Mouse (Mus musculus) urinary bladder, postnatal 10 days (tissue): ENCODE measurements around the gene Cox4i2.
A peak's percentile ranks its signal among the peaks of the same experiment; 100 is the strongest.

Experiments
- DNase-seq: peaks from one replicate; pipeline ENCODE4 v3.0.0; 2022; ENCODE audit warnings: low spot score

Gene Cox4i2

DNA sequence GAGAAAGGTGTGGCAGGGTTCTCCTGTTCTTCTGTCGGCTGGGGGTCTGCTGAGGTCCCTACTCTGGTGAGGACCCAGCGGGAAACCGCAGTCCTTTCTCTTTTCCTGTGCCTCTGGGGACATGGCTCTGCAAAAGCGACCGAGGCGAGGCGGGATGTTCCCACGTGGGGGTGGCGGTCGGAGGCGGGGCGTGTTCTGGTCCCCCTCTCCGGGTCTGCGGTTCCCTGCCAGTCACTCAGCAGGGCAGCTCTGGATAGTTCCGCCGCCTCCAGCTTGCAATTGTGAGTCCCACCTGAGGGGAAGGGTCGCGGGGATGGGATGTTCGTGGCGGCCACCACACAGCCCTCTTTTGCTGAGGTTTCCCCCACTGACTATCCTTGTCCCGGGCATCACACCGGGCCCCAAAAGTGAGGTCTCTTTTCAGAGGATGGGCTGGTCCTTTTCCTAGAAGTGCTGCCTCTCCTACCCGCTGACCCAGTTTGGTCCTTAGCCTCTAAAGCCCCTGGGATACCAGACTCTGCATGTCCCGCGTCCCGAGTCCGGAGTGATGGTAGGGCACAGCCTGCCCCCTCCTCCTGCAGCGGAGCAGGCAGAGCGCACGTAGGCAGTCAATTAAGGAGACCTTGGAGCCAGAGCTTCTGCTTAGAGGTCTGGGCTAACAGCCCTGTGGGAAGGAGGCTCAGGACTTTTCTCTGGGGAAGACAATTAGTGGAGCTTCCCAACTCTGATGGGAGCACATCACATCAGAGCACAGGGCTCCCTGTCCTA, at the start of gene Cox4i2:
TSS of gene Cox4i2 (plus strand) at position 230 of the 768 bp plus-strand sequence.
- DNase-seq, result no peak

GRCm38 (mm10) chr2:152704256-152704605, 49.7 kb upstream of the Cox4i2 start:
- DNase-seq, result no peak

- no peak for DNase-seq
Observed at GRCm38 (mm10) chr2:152704811-152705370, 49.1 kb upstream of the Cox4i2 start.

- DNase-seq, result no peak
Observed at GRCm38 (mm10) chr2:152705993-152706571, 47.9 kb upstream of the Cox4i2 start.

- no peak for DNase-seq
Observed at GRCm38 (mm10) chr2:152707186-152707585, 46.8 kb upstream of the Cox4i2 start.

GRCm38 (mm10) chr2:152707627-152708026, 46.3 kb upstream of the Cox4i2 start:
- DNase-seq, result peak; percentile 84

DNA sequence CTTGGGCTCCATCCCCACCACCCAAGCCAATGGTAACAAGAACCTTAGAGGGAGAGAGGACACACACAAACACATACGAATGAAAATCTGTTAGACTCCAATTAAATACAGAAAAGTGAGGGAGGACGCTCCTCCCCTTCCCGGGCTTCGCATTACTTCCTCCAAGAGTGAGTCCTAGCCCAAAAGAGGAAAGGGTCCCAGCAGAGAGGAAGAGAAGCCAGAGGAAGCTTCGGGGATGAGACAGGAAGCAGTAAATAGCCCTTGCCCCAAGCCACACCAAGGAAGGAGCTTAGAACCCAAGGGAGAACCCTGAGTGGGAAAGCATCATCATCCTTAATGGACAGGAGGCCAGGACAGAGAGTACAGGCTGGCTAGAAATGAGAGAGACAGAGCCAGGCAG, 44.9 kb upstream of the Cox4i2 start:
- DNase-seq, result no peak

DNA sequence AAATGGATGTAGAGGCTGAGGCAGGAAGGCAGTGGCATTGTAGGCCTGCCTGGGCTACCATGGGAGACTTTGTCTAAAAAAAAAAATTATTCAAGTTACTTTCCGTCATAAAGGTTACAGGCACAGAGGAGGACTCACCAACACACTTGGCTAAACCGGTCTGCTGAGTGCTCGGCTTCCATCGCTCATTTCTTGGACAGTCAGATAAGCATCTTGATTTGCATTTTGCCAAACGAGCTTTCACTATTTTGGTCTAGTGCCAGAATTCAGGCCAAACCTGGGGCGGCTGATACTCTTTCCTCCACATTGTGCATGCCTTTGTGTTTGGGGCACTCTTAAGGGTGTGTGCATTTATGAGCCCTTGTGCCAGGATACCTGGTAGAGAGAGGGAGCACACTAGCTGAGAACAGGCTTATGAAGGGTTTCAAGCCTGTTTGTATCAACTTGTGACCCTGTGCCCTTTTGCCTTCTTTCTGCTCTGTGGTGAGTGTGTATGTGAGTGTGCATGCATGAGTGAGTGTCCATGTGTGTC, 37.7 kb upstream of the Cox4i2 start:
- no peak for DNase-seq

DNA sequence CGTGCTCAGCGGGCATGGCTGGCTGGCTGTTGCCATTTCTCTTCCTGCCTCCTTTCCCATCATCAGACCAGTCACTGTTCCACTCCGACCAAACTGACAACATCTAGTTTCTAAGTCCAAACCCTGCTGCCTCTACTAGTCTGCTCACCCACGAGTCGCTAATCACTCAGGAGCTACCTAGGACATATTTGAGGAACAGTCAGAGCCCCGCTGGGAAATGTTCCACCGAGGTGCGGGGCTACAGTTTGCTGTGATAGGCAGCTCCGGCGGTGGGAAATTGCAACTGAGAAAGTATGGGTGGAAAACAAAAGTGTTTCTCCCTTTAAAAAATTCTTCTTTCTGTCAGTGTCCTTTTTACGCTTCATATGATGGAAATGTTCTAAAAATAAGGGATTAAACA, 36.3 kb upstream of the Cox4i2 start:
- no peak for DNase-seq

DNA sequence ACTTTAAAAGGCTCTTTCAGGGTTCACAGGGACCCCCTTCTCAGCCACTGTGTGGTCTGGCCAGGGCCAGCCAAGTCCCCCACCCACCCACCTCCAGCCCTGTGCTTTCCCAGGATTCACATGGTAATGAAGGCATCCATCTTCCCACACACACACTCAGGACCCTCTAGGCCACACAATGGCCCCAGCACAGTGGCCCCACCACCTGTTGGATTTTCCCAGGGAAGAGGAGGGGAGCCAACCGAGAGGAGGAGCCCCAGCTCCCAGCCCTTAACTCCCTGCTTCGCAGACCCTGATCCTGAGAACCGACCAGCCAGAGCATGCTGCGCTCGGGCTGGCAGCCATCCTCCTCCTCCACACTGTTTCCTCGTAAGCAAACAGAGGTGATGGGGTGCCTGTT, 35.9 kb upstream of the Cox4i2 start:
- no peak for DNase-seq

- no peak for DNase-seq
Observed at GRCm38 (mm10) chr2:152723651-152724331, 30.2 kb upstream of the Cox4i2 start.

DNA sequence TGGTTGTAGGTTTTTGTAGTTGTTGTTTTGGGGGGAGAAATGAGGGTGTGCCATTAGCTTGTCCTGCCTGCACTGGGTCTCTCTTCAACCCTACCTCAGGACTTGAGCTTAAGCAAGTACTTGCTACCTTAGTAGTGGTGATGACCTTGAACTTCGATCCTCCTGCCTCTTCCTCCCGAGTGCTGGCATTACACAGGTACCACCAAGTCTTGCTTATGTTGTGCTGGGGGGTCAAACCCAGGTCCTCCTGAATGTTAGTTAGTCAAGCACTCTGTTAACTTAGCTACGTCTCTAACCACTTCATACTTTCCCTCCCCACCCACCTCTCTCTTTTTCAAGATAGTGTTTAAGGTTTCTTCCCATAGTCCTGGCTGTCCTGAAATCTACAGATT, 29.6 kb upstream of the Cox4i2 start:
- no peak for DNase-seq

GRCm38 (mm10) chr2:152725178-152725750, 28.7 kb upstream of the Cox4i2 start:
- DNase-seq, result no peak

DNA sequence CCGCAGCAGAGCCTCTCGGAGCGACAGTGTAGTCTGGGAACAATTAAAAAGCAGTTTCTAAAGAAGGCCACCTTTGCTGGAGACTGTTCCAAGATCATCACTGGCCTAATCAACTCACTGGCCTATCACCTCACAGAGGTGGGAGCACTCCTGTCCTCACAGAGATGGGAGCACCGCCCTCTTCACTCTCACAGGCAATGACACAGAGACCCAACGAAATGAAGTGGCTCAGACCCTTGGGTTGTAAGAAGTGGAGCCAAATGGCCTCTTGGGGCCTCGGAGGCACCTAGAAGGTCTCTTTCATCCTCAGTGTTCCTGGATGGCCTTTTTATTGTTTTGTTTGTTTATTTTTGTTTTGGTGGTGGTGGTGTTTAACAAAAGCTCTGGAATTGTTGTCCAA, 27.8 kb upstream of the Cox4i2 start:
- no peak for DNase-seq

DNA sequence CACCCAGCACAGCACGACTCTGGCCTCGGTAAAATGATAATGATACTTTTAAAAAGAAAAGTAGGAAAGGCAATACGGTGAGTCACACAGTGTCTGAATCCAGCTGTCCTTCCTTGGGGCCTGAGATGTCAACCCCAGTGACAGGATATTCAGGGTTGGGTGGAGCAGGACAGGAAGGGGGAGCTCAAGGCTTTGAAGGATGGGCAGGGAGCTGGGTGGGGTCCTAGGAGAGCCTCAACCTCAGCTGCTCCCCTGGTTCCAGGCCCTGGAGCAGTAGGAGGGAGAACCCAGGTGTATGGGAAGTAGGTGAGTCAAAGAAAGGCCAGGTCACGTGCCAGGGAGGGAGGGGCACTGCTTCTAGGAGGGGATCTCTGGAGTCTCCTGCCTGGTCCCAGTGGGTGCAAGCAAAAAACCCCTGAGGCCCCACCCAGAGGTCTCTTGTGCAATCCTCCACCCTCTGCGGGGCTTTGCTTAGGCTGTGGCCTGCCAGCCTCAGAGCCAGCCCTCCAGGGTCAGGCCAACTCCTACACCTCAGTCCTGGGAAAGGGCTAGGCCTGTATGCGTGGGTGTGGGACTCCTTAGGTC, 27.1 kb upstream of the Cox4i2 start:
- DNase-seq, result no peak

DNA sequence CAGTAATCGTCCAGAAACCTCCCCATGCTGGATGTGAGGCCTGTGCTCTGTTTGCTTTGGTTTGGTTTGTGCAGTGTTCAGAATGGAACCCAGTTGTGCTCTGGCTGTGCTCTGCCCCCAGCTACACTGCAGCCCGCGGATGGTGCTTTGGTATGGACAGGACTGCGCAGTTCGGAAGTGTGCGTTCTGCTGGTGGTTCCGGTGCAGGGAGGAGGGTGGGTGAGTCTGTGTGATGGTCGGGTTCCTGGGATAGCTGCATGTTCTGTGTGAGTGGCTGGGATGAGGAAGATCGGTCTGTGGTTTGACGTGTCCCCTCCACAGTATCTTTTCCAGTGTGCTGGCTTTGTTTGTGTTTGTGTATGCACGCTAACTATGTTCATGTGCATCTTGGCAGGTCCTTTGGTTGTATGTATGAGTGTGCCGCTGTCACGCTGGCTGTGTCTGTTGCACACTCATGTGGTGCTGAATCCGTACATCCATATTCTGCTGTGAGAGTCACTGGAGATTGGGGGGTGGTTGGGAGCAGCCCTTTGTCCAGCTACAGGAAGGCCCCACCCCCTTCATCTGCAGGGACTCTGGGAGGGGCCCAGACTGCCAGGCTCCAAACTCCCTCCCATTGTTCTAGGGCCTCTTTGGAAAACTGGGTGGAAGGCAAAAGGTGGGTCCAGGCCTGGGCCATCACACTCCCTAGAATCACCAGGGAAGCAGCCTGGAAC, 26.0 kb upstream of the Cox4i2 start:
- DNase-seq, result no peak

DNA sequence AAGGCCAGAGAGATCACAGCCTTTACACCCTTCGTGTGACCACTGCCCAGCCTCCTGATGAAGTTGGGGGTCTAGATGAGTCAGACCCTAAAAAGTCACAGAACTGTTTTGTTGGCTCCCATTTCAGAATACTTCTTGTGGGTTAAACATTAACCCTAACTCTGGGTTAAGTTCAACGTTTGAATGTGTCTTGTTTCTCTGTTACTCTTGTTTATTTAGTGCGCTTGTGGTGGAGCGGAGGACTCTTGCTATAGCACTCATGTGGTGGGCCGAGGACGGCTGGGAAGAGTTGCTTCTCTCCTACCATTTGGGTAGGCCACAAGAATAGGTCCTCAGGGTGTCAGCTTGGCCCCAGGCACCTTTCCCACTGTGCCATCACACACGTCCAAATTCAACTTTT, 25.4 kb upstream of the Cox4i2 start:
- no peak for DNase-seq

DNA sequence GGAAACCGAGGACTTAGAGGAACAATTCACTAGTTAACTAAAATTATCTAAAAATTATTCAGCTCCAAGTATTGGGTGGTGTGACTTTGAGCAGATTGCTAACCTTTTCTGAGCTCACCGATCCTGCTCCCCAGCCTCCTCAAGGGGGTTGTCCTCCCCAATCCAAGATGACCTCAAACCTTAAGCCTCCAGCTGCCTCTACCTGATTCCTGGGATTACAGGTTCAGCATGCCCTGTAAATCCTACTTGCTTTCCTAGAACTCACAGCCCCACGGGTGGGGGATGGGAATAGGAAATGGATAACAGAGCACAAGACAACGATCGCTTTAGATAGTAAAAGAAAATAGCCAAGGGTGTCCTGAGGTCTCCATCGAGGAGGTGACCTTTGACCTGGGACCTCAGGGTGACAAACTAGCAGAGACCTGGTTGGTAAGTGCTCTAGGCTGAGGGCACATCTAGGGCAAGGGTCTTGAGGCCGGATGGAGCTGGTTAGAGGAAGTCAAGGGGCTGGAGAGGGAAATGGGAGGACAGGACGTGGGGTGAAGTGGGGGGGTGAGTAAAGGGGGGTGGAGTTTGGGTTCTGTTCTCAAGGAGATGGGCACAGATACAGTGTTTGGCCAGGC, 24.8 kb upstream of the Cox4i2 start:
- no peak for DNase-seq

DNA sequence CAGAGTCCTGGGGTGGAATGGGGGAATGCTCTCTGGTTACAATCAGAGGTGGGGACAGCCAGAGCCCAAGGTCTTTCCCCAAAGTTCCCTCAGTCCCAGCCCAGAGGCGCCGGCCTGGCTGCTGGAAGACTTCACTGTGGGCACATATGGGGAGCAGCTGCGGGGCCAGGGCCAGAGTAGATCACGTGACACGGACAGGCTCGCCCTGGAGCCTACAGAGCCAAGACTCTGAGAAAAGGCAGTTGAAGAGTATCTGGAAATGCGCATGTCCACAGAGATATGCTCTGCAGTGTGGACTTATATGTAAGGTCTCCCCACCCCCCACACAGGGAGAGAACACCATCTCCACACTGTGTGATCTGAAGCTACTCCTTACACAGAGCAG, 24.3 kb upstream of the Cox4i2 start:
- DNase-seq, result no peak

DNA sequence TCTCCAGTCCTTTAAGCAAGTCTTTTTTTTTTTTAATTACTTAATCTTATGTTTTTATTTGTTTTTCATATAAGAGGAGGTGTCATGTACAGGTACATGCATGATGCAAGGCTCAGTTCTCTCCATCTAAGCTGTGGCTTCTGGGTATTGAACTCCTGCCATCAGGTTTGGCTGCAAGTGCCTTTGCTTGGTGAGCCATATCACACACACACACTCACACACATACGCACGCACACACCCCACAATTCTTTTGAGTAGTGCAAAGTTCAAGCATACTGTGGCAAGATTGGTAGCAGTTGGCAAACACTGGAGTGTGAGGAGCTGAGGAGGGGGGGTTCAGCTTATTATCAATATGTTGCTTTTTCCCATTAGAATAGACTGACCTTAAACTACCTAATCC, 20.8 kb upstream of the Cox4i2 start:
- no peak for DNase-seq

DNA sequence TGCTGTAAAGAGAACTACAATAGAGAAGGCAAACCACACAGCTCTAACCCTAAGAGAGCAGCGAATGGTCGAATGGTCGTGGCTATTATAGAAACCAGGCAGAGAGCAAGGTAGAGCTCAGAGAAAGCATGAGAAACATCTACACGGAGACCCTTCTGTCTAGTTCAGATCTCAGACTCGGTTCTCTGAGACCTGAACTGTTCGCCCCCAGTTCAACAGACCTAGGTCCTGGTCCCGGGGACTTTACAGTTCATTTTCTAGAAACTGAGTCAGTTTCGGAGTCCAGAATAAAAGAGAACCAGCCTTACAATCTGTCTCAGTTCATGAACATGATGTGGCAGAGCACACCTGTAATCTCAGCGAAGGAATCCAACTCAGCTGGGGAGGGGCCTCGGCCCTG, 19.5 kb upstream of the Cox4i2 start:
- DNase-seq, result no peak
